Mouse (Mus musculus) heart, embryonic 10.5 days (tissue): Measurements from ENCODE around the gene Timp3. TPM values are rescaled to one million over a fixed set of nuclear protein-coding genes. Genes with fewer than 3 reads are reported as not detected.

Experiments used
- DNase-seq: peaks from one replicate; pipeline ENCODE4 v3.0.0-alpha.2; 2017; ENCODE audit warnings: low spot score
- H3K27ac ChIP-seq: fragments of 300-500 bp; sonication (generic); 2 replicates; pipeline ENCODE4 v1.5.1; 2016; ENCODE audit warnings: mild to moderate bottlenecking
- H3K27me3 ChIP-seq: fragments of 300-500 bp; sonication (generic); 2 replicates; pipeline ENCODE4 v1.6.1; 2016; ENCODE audit warnings: mild to moderate bottlenecking; ENCODE audit not compliant: poor library complexity, insufficient read depth, severe bottlenecking
- H3K36me3 ChIP-seq: fragments of 300-500 bp; sonication (generic); 2 replicates; pipeline ENCODE4 v1.6.1; 2016; ENCODE audit warnings: mild to moderate bottlenecking, moderate library complexity
- H3K4me1 ChIP-seq: fragments of 300-500 bp; sonication (generic); 2 replicates; pipeline ENCODE4 v1.6.1; 2016; ENCODE audit warnings: mild to moderate bottlenecking
- H3K4me3 ChIP-seq: fragments of 300-500 bp; sonication (generic); 2 replicates; pipeline ENCODE4 v1.5.1; 2016; ENCODE audit warnings: mild to moderate bottlenecking, moderate library complexity
- H3K9me3 ChIP-seq: fragments of 300-500 bp; sonication (generic); 2 replicates; pipeline ENCODE4 v1.6.1; 2016; ENCODE audit warnings: mild to moderate bottlenecking, moderate library complexity
- WGBS: fragments of 180-500 bp; shearing (Covaris S2); methylation state at CpG from one replicate; pipeline ENCODE4 v1.1.7; 2016; 5-methylcytosine and 5-hydroxymethylcytosine counted together
- polyA plus RNA-seq: library from polyadenylated mRNA; unstranded; fragments of >200 nt; fragmentation: Nextera tagmentation; extraction: Ambion mirVana; gene quantifications from 2 replicates; pipeline ENCODE4 v1.2.1, GENCODE M21; 2016

The Timp3 gene
- polyA plus RNA-seq, 1 experiment from 2014 or later, result 44.7 TPM

GRCm38 (mm10) chr10:86319526-86319925 is 19.4 kb downstream of the Timp3 start:
- Histone ChIP-seq H3K27ac (no peak overlapping the region), H3K36me3 (0 out of 2 replicates have a peak, but pooled peaks cover 3% of the 10 kb centered on the region), H3K4me3 (no peak overlapping the region), H3K9me3 (no peaks in the 10 kb centered on the region), H3K27me3 (no peaks in the 10 kb centered on the region), H3K4me1 (peaks cover 26% of the 10 kb centered on the region)
- 48% methylated on average over 3 of the region's 3 CpGs for WGBS
- DNase-seq, result no peak

DNA sequence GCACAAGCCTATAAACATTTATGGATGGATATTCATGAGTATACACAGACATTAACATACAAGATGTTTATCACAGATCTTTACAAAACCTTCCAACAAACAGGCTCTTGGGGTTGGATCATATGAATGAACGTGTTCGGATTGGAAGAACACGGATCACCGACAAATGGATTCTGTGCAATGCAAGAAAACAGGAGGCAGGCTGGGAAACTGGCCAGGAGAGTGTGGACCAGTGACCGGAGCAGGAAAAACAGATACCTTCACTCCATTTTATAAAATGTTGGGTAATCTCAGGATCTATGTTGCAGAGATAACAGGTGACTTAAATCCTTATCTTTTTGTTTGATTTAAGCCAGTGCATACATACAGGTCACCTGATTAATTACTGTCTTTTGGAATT is 20.0 kb downstream of the Timp3 start:
- WGBS, result 97% methylated on average over 5 of the region's 5 CpGs
- no peak for DNase-seq
- Histone ChIP-seq H3K4me1 (peaks cover 23% of the 10 kb centered on the region), H3K27me3 (no peaks in the 10 kb centered on the region), H3K36me3 (0 out of 2 replicates have a peak, but pooled peaks cover 3% of the 10 kb centered on the region), H3K27ac (no peak overlapping the region), H3K9me3 (no peaks in the 10 kb centered on the region), H3K4me3 (no peak overlapping the region)

DNA sequence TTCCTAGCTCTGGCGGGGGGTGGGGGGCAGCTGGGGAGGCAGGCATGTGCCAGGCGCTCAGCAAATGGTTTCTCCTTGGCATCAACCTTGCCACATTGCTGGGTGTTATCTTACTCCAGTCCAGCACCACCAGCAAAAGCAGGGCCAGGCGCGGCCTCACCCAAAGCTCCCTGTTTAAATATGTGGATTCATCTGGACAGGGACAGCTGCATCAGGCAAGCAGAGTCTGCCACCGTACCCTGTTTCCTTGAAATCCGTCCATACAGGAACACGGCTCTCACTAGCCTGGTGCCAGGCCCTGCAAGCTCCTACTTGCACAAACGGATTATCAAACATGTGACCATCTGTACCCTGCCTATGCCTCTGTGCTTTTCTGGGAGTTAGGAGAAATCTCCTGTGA is 21.0 kb downstream of the Timp3 start:
- 79% methylated on average over 8 of the region's 8 CpGs for WGBS
- 0 out of 2 replicates have a peak, but pooled peaks cover 3% of the 10 kb centered on the region for H3K36me3 ChIP-seq
- DNase-seq, result no peak
- H3K27me3 ChIP-seq, result no peaks in the 10 kb centered on the region
- H3K9me3 ChIP-seq, result no peaks in the 10 kb centered on the region
- H3K4me1 ChIP-seq, result peaks cover 19% of the 10 kb centered on the region
- no peak overlapping the region for H3K4me3 ChIP-seq
- H3K27ac ChIP-seq, result no peak overlapping the region; the same call in 1 of the 2 replicates

DNA sequence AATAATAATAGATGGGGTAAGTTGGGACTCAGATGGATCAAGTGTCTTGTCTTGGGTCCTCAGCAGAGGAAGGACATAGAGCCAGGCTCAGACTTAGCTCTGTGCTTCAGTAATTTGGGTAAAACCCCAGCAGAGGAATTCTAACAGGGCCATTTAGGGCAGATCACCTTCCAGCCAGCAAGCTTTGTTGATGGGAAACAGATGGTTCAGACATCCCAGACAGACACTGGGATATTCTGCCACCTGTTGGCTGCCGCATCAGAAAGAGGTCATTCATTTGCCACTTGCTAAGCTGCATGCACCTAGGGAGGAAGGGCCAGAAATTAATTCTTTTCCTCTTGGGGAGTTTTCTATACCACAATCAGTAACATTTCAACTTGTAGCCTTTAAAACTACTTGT is 21.8 kb downstream of the Timp3 start:
- H3K27ac ChIP-seq, result no peak overlapping the region
- no peaks in the 10 kb centered on the region for H3K27me3 ChIP-seq
- no peak overlapping the region for H3K4me3 ChIP-seq
- H3K4me1 ChIP-seq, result peaks cover 16% of the 10 kb centered on the region
- peaks cover 6% of the 10 kb centered on the region; the same call in 1 of the 2 replicates for H3K36me3 ChIP-seq
- 38% methylated on average over 1 of the region's 1 CpGs for WGBS
- DNase-seq, result no peak
- no peaks in the 10 kb centered on the region for H3K9me3 ChIP-seq

DNA sequence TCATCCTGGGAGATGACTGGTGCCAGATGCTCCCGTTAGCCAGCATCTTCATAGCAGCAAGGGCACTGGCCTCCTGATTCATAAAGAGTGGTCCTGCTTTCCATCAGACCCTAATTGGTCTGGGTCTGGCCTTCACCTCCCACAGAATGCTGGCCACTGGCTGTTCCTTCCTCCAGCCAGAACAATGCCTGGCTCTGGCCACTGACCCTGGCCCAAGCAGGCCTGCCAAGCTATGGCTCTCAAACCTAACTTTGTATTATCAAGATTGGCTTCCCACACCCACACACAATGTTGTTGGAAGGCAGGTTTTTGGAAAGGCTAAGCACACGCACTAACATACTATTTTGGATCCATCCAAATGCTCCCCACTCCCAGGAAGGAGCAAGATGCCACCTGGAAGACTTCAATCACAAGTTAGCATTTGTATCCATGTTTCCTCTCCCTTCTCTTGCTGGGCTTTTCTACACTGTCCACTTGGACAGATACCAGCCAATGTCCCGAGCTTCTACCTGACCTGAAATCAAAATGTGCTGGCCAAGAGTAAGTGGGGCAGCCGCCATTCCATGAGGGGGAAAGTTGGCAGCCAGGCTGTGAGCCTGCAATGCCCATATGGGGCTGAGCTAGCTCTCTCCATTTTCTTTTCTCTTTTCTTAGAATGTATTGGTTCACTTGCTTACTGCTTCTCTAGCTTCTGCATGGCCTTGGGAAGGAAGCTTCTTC is 23.3 kb downstream of the Timp3 start:
- H3K27ac ChIP-seq, result no peak overlapping the region
- H3K4me3 ChIP-seq, result no peak overlapping the region
- no peaks in the 10 kb centered on the region for H3K9me3 ChIP-seq
- H3K4me1 ChIP-seq, result peaks cover 12% of the 10 kb centered on the region
- DNase-seq, result no peak
- 87% methylated on average over 4 of the region's 4 CpGs for WGBS
- peaks cover 6% of the 10 kb centered on the region; the same call in 1 of the 2 replicates for H3K36me3 ChIP-seq
- H3K27me3 ChIP-seq, result no peaks in the 10 kb centered on the region

- WGBS, result 45% methylated on average over 6 of the region's 6 CpGs
- no peak overlapping the region for H3K4me3 ChIP-seq
Measured at GRCm38 (mm10) chr10:86325272-86325671, 25.1 kb downstream of the Timp3 start.

GRCm38 (mm10) chr10:86328143-86328542 is 28.0 kb downstream of the Timp3 start:
- no peak overlapping the region for H3K27ac ChIP-seq
- H3K27me3 ChIP-seq, result no peaks in the 10 kb centered on the region
- H3K9me3 ChIP-seq, result no peaks in the 10 kb centered on the region
- peaks cover 33% of the 10 kb centered on the region for H3K4me1 ChIP-seq
- H3K36me3 ChIP-seq, result peaks cover 3% of the 10 kb centered on the region; the same call in 1 of the 2 replicates
- no peak for DNase-seq
- 91% methylated on average over 4 of the region's 4 CpGs for WGBS
- H3K4me3 ChIP-seq, result no peak overlapping the region

More at GRCm38 (mm10) chr10:86325272-86325671, 25.1 kb downstream of the Timp3 start:
- Histone ChIP-seq H3K36me3 (peaks cover 6% of the 10 kb centered on the region; the same call in 1 of the 2 replicates), H3K9me3 (no peaks in the 10 kb centered on the region), H3K27ac (0 out of 2 replicates have a peak overlapping the region, but pooled peaks have one; percentile 22), H3K4me1 (peaks cover 14% of the 10 kb centered on the region), H3K27me3 (no peaks in the 10 kb centered on the region)
- DNase-seq, result no peak

DNA sequence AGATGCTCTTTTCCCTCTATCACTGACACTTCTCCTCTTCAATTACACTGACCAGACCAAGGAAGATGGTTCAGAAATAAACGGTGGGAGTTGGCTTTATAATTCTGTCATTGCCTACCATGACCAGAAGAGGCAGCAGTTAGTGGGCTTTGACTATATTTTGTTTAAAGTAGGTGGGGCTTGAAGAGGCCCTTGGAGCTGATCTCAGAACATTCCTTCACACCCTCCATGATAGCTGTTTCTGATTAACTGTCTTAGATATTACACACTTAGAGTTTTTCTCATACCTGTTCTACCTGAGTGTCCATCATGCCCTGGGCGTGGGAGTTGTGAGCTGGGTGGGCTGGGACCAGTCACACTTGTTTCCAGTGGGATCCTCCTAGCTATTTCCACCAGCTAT is 28.5 kb downstream of the Timp3 start:
- Histone ChIP-seq H3K9me3 (no peaks in the 10 kb centered on the region), H3K4me3 (no peak overlapping the region), H3K4me1 (peaks cover 37% of the 10 kb centered on the region), H3K36me3 (peaks cover 3% of the 10 kb centered on the region; the same call in 1 of the 2 replicates), H3K27ac (no peak overlapping the region), H3K27me3 (no peaks in the 10 kb centered on the region)
- WGBS, result 80% methylated on average over 2 of the region's 2 CpGs
- DNase-seq, result no peak

DNA sequence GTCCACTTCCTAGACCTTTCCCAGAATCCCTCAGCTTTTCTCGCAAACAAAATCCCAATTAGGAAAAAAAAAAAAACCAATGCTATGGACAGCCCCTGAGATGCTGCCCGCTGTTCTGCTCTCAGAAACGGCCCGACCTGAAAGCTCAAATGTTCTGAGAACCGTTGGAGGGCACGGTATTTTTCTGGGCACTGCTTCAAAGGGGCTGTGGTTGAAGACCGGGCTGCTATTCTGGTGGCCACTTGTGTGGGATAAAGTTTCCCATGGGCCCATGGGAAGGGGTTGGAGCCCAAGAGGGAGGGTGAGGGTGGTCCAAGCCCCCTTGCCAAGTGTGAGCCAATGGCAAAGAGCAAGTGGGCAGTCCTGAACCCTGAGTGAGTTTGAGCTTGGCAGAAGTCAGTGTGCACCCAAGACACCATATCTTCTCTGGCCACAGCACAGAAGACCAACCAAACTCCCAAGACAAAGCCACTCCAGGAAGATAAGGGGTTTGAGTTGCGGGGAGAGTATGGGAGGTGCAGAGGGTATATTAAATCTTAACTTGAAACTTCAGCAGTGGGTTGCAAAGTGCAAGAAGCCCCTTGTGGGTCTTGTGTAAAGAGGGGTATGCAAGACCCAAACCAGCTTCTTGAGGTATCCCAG is 29.2 kb downstream of the Timp3 start:
- Histone ChIP-seq H3K36me3 (peaks cover 3% of the 10 kb centered on the region; the same call in 1 of the 2 replicates), H3K9me3 (no peaks in the 10 kb centered on the region), H3K4me1 (peaks cover 41% of the 10 kb centered on the region), H3K27me3 (no peaks in the 10 kb centered on the region), H3K27ac (no peak overlapping the region), H3K4me3 (no peak overlapping the region)
- DNase-seq, result no peak
- WGBS, result 90% methylated on average over 8 of the region's 8 CpGs

DNA sequence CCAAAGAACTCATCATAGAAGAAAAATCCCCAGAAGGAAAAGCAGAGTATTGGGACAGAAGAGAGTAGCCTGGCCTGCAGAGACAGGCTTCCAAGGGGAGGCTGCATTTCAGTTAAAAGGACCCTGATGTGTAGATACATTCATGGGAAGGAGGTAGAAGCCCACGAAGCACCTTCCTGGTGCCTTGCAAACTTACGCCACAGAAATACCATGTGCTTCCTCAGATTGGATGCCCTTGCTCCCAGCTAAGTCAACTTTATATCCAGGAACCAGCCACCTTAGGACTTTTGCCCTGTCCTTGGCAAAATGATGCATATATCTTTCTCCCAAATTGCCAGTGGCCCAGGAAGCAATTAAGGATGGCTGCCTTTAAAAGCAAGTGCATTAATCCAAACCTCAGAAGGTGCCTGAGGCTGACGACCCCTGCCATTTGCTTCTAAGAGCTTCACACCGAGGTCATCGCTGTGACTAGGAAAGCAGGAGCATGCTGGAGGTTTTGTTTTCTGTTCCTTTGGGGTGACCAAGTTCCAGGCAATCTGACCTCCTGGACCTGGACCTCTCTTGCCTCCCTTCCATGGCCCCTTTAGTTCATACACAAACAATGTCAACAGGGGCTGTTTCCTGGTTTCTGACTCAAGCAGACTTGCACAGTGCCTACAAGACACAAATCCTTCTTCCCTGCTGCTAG is 31.0 kb downstream of the Timp3 start:
- Histone ChIP-seq H3K36me3 (peaks cover 3% of the 10 kb centered on the region; the same call in 1 of the 2 replicates), H3K27me3 (no peaks in the 10 kb centered on the region), H3K9me3 (no peaks in the 10 kb centered on the region), H3K27ac (peak overlapping the region; percentile 67), H3K4me1 (peaks cover 48% of the 10 kb centered on the region), H3K4me3 (no peak overlapping the region)
- no peak for DNase-seq
- WGBS, result 51% methylated on average over 5 of the region's 5 CpGs

GRCm38 (mm10) chr10:86331681-86332281 is 31.6 kb downstream of the Timp3 start:
- H3K9me3 ChIP-seq, result no peaks in the 10 kb centered on the region
- H3K4me1 ChIP-seq, result peaks cover 54% of the 10 kb centered on the region
- peaks cover 2% of the 10 kb centered on the region; the same call in 1 of the 2 replicates for H3K36me3 ChIP-seq
- H3K4me3 ChIP-seq, result no peak overlapping the region
- no peak for DNase-seq
- H3K27me3 ChIP-seq, result no peaks in the 10 kb centered on the region
- peak overlapping the region; percentile 67 for H3K27ac ChIP-seq
- WGBS, result 46% methylated on average over 7 of the region's 7 CpGs

- DNase-seq, result no peak
- Histone ChIP-seq H3K9me3 (no peaks in the 10 kb centered on the region), H3K4me1 (peaks cover 64% of the 10 kb centered on the region), H3K27me3 (no peaks in the 10 kb centered on the region), H3K4me3 (no peak overlapping the region), H3K27ac (peak overlapping the region; percentile 7; the same call in 1 of the 2 replicates), H3K36me3 (no peaks in the 10 kb centered on the region)
- 48% methylated on average over 3 of the region's 3 CpGs for WGBS
Measured at GRCm38 (mm10) chr10:86332942-86333341, 32.8 kb downstream of the Timp3 start.
